Mouse (Mus musculus): ENCODE data around the gene Ttpal.
A peak's percentile ranks its signal among the peaks of the same experiment; 100 is the strongest.
"Not testable (repeated sequence)": the region's sequence is repeated elsewhere in the genome, so short reads cannot be mapped to it uniquely, and the experiment has no call there.

The Ttpal gene

DNA sequence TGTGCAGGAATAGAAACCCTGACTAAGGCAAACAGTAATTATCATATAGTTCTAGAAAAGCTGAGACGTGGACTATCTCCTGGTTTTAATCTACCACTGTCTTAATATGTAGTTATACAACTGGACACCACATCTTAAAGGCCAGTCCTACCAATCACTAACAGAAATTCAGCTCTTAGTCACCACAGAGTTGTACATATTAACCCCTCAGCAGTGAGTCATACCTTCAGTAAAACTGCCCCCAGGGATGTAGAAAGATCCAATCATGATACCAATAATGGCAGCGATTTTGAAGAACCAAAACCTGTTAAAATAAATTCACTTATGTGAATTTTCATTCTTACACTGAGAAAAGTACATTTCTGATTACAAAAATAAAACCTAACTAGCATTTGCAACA is 32.1 kb downstream of the Ttpal start:
- no peak for DNase-seq

DNA sequence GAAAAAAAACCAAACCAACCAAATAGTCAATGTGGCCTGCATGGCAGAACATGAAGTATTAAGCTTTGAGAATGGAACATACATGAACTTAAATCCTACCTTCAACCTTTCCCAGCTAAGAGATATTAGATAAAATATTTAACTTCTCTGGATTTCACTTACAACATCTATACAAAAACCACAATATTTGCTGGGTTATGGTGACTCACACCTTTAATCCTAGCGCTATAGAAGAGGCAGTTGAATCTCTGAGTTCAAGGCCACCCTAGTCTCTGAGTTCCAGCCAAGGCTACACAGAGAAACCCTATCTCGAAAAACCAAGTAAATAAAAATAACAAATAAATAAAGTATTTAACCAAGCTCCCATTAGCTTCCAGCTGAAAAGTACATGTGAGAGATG is 33.9 kb downstream of the Ttpal start:
- DNase-seq = no peak

DNA sequence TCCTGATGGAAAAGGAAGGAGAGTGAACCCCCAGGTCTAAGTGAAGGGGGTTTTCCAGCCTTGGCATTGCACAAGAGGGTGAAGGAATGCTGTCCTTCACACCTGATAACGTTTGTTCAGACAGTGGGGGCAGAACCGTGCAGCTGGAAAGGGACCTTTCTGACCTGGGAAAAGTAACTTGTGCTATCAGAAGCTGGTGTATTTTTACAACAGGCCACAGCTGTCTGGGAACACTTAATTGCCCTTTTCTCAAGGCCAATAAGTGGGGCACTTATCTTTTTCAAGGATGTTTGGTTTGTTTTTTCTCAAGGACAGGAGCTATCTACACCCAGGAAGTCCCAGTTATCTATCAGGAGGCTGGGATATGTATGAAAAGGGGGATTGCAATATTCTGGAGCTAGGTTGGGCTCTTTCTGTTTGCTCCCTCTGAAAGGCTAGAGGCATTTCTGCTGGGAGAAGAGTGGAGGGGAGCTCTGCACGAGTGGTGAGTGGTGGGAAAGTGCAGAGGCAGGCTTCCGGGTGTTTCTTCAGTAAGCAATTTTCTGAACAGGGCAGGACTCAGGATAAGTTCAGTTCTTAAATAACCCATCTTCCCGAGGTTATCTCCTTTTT is 35.6 kb downstream of the Ttpal start:
- no peak for DNase-seq

DNA sequence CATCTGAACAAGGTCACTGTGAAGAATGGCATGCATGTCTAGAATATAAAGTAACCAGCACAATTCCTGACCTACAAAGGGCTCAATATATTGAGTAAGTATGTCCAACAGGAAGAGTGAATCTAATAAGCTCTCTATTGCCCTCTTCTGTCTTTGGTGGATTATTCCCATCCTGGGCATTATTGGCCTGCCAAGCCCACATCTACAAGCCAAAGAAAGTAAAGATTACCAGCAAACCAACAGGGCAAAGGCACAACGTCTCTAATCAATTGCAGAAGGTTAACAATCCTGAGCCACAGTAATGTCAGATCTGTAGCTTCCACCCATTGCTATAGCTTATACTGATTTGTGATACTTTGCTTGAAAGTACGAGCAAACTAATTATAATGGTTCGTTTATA is 38.4 kb downstream of the Ttpal start:
- no peak for DNase-seq

DNA sequence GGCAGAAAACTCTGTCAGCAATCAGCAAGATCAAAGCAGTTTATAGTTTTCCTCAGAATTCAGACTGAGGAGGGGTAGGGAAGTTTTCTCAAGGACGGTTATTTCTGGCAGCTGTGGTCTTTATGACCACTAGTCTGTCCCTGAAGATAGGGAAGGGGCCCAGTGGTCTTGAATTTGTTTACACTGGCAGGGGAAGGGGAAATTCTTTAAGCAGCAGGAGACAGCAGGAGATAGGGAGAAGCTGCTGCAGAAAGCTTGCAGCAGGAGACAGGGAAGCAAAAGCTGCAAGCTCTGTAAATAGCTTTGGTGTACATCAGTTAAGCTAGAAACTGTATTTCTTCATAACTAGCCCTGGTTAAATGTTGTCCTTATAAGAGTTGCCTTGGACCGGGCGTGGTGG is 39.6 kb downstream of the Ttpal start:
- DNase-seq = no peak

DNA sequence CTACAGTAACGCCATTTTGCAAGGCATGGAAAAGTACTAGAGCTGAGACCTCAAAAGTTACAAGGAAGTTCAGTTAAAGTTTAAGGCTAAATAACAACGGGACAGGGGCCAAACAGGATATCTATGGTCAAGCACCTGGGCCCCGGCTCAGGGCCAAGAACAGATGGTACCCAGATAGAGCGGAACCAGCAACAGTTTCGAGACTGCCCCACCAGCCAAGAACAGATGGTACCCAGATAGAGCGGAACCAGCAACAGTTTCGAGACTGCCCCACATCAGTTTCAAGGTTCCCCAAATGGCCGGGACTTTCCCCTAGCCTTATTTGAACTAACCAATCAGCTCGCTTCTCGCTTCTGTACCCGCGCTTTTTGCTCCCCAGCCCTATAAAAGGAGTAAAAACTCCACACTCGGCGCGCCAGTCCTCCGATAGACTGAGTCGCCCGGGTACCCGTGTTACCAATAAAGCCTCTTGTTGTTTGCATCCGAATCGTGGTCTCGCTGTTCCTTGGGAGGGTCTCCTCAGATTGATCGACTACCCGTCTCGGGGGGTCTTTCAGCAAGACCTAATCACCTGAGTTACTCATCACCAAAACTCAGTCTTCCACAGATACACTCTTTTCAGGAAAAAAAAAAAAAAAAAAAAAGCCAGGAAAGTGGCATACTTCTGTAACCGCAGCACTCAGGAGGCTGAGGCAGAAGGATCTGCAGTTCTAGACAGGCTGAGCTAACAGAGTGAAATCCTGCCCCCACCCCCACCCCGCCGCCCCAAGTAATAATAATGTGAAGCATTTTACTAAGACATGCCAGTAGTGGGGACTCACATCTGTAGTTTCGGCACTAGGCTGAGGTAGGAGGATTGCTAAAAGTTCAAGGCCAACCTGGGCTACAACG is 40.8 kb downstream of the Ttpal start:
- DNase-seq = peak; percentile 81 to 85

DNA sequence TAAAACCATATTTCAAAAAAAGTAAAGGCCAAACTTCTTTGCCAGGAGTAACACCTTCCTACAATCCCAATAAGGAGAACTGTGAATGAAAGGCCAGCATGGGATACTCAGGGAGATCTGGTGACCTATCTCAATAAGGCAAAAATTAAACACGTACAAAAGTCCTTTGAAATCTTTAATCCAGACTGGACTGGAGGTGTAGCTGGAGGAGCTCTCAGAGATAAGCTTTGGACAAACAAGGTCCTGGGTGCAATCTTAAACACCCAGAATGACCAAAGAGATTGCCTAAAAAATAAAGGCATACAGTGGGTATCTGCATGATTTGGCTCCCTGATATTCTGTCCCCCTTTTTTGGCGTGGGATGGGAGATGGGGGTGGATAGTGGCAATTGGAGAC is 41.5 kb downstream of the Ttpal start:
- no peak for DNase-seq

DNA sequence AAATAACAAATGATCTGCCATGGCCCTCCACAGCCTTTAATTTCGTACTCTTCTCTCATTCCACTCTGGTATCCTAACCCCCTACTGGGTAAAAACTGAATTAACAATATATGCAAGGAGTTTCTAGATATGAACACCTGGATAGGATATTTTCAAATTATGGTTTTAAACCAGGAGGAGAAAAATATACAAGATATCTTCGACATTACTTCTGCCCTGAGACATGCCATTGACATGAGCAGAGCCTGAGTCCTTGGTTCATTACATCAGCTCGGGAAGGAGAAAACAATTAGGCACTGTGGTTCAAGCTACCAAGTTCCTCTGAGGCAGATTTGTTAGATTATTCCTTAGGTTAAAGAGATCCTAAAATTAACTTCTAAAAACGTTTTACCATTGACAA is 41.9 kb downstream of the Ttpal start:
- no peak for DNase-seq

DNA sequence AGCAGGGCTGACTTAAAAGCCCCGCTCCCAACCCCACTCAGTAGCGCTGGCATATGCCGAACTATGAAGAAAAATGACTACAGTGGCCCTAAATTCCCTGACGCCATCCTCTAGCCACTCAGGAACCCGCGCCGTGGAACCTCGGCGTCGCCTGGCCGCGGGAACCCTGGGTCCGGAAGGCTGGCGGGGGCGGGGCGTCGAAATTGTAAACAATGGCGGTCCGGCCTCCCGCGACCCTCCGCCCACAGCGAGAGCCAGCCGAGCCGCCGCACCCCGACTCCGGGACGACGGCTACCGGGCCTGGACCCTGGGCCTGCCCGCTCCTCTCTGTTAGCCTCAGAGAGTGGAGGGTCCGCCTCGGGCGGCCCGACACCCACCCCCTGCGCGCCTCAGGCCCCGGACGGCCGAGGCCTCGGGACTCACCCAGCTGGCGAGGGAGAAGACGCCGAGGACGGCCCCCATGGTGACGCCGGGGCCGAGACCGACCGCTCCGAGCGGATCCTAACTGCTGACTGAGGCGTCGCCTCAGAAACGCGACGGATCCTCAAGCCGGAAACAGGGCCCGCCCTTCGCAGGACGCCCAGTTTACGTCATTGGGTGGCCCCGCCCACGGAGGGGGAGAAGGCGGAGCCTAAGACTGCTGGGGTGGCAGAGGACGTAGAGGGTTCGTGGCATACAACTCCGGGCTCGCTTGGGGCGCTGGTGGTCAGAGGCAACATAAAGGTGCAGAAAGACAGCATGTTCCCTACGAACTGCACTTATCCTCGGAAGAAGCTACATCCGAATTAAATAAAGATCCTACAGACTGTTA is 42.7 kb downstream of the Ttpal start, which contains the start of gene Serinc3:
Serinc3 (minus strand) TSS at position 557 of the 811 bp plus-strand sequence.
- DNase-seq = peak; percentile 99 to 100

DNA sequence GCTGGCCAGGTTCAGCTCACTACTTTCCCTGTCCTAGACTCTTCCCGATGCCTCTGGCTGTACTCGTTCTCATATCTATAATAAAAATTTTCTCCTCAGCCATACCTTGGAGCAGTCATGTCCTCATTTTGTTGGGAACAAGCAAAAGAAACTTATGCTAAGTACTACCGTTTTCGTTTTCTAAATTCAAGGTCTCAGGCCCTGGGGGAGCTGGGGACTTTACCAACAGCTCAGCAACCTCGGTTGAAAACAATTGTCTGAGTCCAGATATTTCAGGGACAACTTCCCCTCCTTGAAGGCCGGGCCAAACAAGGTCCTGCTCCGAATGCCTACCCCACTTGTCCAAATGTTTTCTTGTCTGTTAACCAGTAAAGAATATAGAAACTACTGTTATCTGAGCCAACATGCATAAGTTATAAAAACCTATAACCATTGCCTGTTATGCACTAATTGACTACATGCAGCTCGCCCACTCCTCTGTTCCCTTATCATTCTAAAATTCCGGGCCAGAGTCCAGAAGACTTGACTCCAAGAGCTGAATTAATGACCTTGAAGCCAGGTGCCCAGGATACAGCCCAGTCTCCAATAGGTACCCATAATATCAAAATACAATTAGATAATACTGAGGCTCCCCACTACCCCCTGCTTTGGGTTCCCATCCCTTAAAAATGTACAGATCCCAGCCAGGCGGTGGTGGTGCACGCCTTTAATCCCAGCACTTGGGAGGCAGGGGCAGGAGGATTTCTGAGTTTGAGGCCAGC is 43.8 kb downstream of the Ttpal start:
- DNase-seq = no peak

DNA sequence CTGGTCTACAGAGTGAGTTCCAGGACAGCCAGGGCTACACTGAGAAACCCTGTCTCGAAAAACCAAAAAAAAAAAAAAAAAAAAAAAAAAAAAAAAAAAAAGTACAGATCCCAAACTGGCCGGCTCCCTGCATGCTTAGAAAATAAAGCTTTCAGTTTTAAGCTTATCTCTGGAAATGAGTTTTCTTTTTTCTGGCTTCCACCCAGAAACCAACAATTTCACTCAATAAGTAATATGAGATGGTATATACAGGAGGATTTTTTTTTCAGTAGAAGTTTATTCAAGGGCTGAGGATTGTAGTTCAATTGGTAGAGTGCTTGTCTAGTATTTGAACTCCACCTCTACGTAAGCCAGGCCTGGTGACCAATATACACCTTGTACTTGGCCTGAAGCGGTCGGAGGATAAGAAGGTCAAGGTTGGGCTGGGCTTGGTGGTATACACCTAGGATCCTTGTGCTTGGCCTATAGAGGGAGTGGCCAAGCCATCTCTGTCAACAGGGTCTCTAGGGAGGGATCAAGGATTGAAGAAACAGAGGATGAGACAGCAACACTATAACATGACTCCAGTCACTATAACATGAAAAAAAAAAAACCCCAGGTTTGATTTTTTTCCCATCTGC is 44.5 kb downstream of the Ttpal start:
- no peak for DNase-seq

DNA sequence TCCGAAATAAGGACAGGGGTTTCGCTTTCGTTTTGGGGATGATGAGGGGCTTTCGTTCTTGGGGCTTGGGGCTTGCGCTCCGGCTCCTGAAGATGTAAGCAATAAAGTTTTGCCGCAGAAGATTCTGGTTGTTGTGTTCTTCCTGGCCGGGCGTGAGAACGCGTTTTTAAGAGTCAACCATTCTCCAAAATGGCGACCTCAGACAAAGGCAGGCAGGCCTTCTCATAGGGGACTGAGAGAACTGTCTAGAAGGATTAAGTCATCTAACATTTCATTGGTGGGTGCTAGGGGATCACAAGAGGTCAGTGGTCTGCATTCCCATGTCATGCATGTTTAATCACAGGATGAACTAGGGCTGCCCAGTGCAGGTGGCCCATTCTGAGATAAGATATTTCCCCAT is 53.6 kb downstream of the Ttpal start:
- not testable (repeated sequence) for DNase-seq

DNA sequence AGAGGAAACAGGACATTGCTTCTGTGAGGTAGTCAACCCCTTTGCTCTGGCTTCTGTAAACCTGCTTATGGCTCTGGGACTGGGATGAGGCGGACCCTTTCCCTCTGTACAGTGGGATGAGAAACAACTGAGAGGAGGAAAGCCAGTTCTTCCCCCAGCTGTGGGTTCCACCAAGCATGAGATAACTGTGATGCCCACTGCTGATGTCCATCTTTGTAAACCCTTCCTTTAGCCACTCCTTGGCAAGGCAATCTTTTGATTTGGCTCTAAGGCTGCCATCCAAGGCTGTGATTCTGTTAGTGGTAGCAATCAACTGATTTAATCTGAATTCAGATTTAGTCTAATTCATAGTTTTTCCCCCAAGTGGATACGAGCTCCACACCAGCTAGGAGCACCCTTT is 55.4 kb downstream of the Ttpal start:
- DNase-seq = no peak

DNA sequence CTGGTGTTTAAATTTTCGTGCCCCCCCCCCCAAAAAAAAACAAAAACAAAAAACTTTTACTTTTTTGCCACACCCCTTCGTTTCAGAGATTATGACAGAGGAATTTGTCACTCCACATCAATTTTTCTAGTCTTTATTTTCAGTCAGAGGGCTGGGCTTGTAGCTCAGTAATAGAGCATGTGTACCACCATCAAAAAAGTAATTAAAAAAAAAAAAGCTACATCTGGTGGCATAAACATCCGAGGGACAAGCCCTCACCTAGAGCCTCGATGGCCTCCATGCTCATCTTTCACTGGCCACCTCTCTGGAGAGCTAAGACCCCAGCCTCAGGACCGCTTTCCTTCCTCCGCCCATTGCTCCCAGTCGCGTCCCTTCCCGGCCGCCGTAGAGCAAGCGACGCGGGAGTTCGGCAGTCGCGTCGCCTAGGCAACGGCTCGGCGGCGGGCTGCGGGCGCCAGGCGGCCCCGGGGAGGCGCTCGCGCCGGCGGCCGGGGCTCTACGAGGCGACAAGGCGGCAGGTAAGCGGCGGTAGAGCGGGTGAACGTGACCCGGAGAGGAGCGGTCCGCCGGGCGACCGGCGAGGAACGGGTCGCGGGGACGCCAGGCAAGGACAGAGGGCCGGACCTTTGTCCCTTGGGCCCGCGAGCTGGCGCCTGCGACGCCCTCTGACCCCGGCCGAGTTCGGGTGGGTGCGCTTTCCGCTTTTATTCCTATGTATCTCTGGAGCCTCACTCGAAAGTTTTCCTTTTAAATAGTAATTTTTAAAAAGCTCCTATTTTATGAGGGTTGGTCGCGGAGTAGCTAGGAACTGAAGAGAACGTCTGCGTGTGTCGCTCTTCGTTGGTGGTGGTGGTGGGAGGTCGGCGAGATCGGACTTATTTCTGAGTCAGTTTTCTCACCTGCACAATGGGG is 56.1 kb downstream of the Ttpal start, which contains the start of gene Pkig:
Pkig (plus strand) TSS at position 412 of the 912 bp plus-strand sequence.
- DNase-seq = peak; percentile 83 to 86

DNA sequence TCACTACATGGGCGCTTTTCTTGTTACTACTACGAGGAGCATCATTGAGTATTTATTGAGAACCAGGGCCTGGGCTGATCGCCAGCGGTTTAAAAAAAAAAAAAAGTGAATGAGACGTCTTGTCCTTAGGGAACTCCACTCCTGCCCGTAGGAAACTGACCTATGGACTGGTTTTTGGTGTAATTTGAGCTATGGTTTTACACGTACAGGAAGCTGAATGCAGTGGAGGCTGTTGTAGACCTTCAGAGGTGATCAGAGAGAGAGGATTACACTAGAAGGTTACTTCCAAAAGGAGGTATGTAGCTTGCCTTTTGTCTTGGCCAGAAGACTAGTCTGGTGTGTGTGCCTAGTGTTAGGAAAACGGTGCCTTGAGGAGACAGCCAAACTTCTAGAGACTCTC is 56.8 kb downstream of the Ttpal start:
- DNase-seq = peak; percentile 44 to 64

DNA sequence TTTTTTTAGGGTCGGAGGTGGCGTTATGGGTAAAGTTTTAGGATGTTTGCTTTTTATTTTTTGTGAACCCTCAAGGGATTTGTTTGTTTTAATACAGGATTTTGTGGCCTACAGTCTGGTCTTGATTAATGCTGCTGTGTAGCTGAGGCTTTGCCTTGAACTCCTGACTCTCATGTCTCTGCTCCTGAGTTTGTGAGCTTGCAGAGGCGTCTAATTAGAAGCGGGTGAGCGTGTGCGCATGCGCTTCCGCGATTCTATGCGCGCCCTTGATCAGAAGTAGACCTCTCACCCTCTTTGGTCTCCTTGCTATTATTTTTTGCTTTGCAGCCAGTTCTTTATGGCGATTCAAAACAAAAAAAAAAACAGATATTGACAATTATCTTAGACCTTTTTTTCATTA is 57.3 kb downstream of the Ttpal start:
- no peak for DNase-seq

DNA sequence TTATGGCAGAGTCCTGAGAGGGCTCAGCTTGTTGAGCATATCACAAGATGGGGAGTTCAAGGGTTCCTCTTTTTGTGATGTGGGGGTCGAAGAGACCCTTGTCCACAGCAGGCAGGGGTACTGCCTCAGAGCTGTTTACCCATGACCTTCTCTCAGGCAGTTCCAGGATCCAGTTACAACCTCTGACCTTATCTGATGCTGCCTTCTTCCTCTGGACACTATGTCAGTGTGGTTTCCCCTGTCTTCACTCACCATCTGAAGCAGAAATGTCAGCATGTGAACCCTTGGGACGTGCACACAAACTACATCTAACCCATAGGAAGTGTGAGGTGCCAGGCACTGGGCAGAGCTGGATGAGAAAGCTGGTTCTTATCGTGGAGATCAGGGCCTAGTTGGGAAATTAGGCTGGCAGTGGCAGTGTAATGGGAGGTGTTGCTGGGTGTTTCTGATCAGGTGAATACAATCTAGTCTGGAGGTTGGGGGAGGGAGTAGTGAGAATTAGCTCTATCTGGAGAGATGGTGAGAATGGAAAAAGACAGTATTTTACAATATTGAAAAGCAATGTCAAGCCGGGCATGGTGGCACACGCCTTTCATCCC is 58.1 kb downstream of the Ttpal start:
- no peak for DNase-seq

DNA sequence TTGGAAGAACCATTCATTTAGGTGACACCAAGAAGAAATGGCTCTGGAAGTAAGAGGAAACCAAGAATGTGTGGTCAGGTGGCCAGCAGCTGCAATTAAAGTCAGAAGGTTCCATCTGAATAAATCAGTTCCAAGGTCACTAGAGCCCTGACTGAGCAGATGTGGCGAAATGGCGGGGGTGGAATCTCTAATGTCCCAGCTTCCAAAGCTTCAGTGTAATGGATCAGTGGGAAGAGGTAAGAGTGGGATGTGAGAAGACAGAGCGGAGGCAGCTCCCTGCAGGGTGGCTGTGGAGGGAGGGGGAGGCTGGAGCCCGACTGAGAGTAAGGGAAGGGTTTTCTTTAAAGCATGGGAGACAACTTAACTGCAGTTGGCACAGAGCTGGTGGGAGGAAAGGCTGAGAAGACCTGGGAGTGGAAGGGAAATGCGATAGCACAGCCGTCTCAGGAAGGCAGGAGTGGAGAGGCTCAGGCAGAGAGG is 59.3 kb downstream of the Ttpal start:
- no peak for DNase-seq

DNA sequence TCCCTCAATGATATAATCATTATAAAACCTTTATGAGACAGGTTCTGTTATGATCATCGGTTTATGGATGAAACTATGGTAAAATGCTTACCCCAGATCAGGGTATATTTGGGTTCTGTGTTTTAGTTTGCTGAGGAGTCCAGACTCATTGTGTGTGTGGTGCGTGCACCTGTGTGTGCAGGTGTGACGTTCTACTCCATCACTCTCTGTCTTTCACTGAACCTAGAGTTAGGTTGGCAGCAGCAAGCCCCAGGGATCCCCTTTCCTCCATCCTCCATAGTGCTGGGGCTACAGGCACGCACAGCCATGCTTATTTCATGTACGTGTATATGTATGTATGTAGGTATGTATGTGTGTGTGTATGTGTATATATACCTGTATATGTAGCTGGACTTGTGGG is 60.0 kb downstream of the Ttpal start:
- DNase-seq = no peak

DNA sequence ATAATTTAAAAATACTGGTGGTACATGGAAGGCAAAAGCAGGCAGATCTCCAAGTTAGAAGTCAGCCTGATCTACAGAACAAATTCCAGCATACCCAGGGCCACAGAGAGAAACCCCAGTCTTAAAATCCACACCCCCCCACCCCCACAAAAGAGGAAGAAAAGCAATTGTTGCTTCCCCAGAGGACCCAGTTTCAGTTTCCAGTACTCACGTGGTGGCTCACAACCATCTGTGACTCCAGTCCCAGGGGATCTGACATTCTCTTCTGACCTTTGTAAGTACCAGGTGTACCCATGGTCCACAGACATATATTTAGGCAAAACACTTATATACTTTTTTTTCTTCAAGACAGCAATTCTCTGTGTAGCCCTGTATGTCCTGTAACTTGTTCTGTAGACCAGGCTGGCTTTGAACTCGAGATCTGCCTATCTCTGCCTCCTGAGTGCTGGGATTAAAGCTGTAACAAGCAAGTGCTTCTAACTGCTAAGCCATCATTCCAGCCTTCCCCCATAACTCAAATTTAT is 60.6 kb downstream of the Ttpal start:
- no peak for DNase-seq

Data from lung, adult 18-20 months (tissue).